Mouse (Mus musculus): ENCODE results near the gene Slc25a40.

- TF ChIP-seq POLR2A (IDR thresholded peaks at IDR 0.05; ENCODE audit: extremely low read depth, insufficient read depth, low read length) = no peak
- no peak for TF ChIP-seq CTCF (IDR thresholded peaks at IDR 0.05; ENCODE audit: extremely low read depth, insufficient read depth, low read length)
These were observed 32.9 kb downstream of the Slc25a40 start for GRCm38 (mm10) chr5:8455565-8455964.
